Mouse (Mus musculus): ENCODE measurements around the gene Suco.

- no peak for TF ChIP-seq GATA1 (IDR thresholded peaks at IDR 0.05; ENCODE audit: borderline replicate concordance, low read length)
- no peak for TF ChIP-seq CTCF (IDR thresholded peaks at IDR 0.05; ENCODE audit: low read depth, low read length)
- no peak for TF ChIP-seq GATA2 (IDR thresholded peaks at IDR 0.05; ENCODE audit: borderline replicate concordance, low read depth, low read length)
- no peak for TF ChIP-seq TAL1 (conservative IDR thresholded peaks at IDR 0.05; ENCODE audit: low read depth, low read length)
- no peak for TF ChIP-seq POLR2AphosphoS5 (IDR thresholded peaks at IDR 0.05; ENCODE audit: insufficient replicate concordance, low read depth, low read length)
Observed at GRCm38 (mm10) chr1:161766656-161767055, 109.8 kb downstream of the Suco start.
